Comparison of ENCODE assay signal across 16 mouse cellular contexts in the genomic region with DNA sequence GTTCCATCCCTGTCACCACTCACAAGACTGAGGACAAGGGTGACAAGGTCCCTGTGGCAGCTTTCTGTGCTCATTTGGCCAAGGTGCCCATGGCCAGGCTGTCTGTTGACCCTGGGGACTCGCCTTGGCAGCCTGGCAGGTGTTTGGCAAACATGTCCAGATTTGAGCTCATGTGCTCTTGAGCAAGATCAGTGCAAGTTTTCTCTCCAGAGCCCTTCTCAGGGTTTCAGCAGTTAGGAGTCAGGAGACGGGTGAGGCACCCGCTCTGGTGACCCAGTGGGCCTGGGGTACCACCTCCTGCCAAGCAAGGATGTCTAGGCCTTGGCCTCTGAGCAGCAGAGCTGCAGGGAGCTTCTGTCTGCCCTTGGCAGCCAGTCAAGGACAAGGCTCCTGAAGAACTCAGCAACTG.
DNase-seq lines count a peak whose midpoint lies in the region; ATAC-seq and TF ChIP-seq lines count a peak whose summit lies in the region.
"Had no signal": no experiment of that assay in that cellular context is flagged by ENCODE, and none has a peak within 500 bp of the region (broad histone marks: within the 10 kb centered on the region; RNA-seq: fewer than 3 reads in every experiment).

No protein-coding gene starts in this region.

- H3K4me3 ChIP-seq in kidney, postnatal 0 days (replicated peaks; ENCODE audit: low read depth, low read length) = no peak overlapping the region
- no peak overlapping the region for H3K4me3 ChIP-seq in kidney, embryonic 16.5 days (ENCODE audit: low read length)
- H3K4me3 ChIP-seq: erythroblast, embryonic 14.5 days; midbrain, embryonic 13.5 days had no signal

- no peaks in the 10 kb centered on the region for H3K27me3 ChIP-seq in kidney, postnatal 0 days (ENCODE audit: insufficient read depth, low read length)
- no peaks in the 10 kb centered on the region for H3K27me3 ChIP-seq in kidney, embryonic 16.5 days (ENCODE audit: insufficient read depth, low read length)
- H3K27me3 ChIP-seq: midbrain, embryonic 13.5 days had no signal

- no peak for TF ChIP-seq CTCF in kidney, postnatal 0 days (IDR thresholded peaks at IDR 0.05; ENCODE audit: low read depth)

- ATAC-seq in kidney, postnatal 0 days (replicated peaks; ENCODE audit: low FRiP score, low read depth) = no peak
- no peak for ATAC-seq in kidney, embryonic 16.5 days (ENCODE audit: low FRiP score, low TSS enrichment)
- ATAC-seq: midbrain, embryonic 13.5 days had no signal

- no peaks in the 10 kb centered on the region for H3K36me3 ChIP-seq in kidney, postnatal 0 days (ENCODE audit: insufficient read depth, low read length)
- H3K36me3 ChIP-seq in kidney, embryonic 16.5 days (ENCODE audit: insufficient read depth, low read length) = no peaks in the 10 kb centered on the region
- H3K36me3 ChIP-seq: G1E; midbrain, embryonic 13.5 days had no signal

- WGBS in kidney, postnatal 0 days = 87% methylated on average over 3 of the region's 3 CpGs
- 79% methylated on average over 3 of the region's 3 CpGs for WGBS in kidney, embryonic 16.5 days

- intact Hi-C loops in heart, postnatal 14 days (cut with DNase I) = no loop called here

- H3K9ac ChIP-seq in kidney, postnatal 0 days (ENCODE audit: low read depth, low read length) = 0 out of 2 replicates have a peak overlapping the region, but pooled peaks have one; percentile 23
- H3K9ac ChIP-seq in kidney, embryonic 16.5 days (replicated peaks; ENCODE audit: low read length) = no peak overlapping the region
- H3K9ac ChIP-seq: liver, embryonic 14.5 days; midbrain, embryonic 13.5 days had no signal

- H3K27ac ChIP-seq in kidney, postnatal 0 days = no peak overlapping the region
- H3K27ac ChIP-seq in kidney, embryonic 16.5 days (ENCODE audit: low read length) = no peak overlapping the region
- H3K27ac ChIP-seq: liver, embryonic 14.5 days; midbrain, embryonic 13.5 days had no signal

- no peaks in the 10 kb centered on the region for H3K9me3 ChIP-seq in kidney, postnatal 0 days (replicated peaks; ENCODE audit: low read length)
- H3K9me3 ChIP-seq in kidney, embryonic 16.5 days (ENCODE audit: low read length) = no peaks in the 10 kb centered on the region
- H3K9me3 ChIP-seq: G1E; midbrain, embryonic 13.5 days had no signal

- no peaks in the 10 kb centered on the region for H3K4me1 ChIP-seq in kidney, postnatal 0 days (replicated peaks; ENCODE audit: insufficient read depth, low read length)
- H3K4me1 ChIP-seq in kidney, embryonic 16.5 days (ENCODE audit: insufficient read depth, low read length) = no peaks in the 10 kb centered on the region
- H3K4me1 ChIP-seq: midbrain, embryonic 13.5 days had no signal

- peak; percentile 64 to 70 for DNase-seq in cerebellum, postnatal 14 days
- no peak for DNase-seq in cerebellum, adult 18-20 months
- no peak for DNase-seq in kidney, postnatal 0 days (ENCODE audit: low spot score)
- peak; percentile 20 to 47 for DNase-seq in adrenal gland, adult 18-20 months (ENCODE audit: low spot score in 2 of 2)
- DNase-seq in heart, postnatal 14 days = peak; percentile 39 to 43
- no peak for DNase-seq in layer of hippocampus, postnatal 10 days (ENCODE audit: low spot score in 2 of 2)
- DNase-seq in kidney, postnatal 14 days = no peak
- DNase-seq: kidney, postnatal 36 days; lung, postnatal 4 days; right cerebral cortex, adult 18-20 months; thymus, adult 18-20 months had no signal

- H3K4me2 ChIP-seq in kidney, postnatal 0 days (ENCODE audit: low read length) = no peak overlapping the region
- no peak overlapping the region for H3K4me2 ChIP-seq in kidney, embryonic 16.5 days (replicated peaks; ENCODE audit: low read depth, low read length)
- H3K4me2 ChIP-seq: midbrain, embryonic 13.5 days had no signal

Comparison
In these comparisons a context has a peak if more than half of its experiments do, and no peak if none do; other contexts are left out.
1. DNase-seq: peak in cerebellum, postnatal 14 days (2 of 2), adrenal gland, adult 18-20 months (2 of 2) and heart, postnatal 14 days (2 of 2); none in cerebellum, adult 18-20 months (0 of 2), kidney, postnatal 0 days (single experiment), layer of hippocampus, postnatal 10 days (0 of 2) and kidney, postnatal 14 days (single experiment).